Mouse (Mus musculus) G1E-ER4 (cell line): ENCODE data around the gene Acsl4. TPM values are rescaled to one million over a fixed set of nuclear protein-coding genes. Genes with fewer than 3 reads are reported as not detected.

Experiments
- GATA1 ChIP-seq: IDR thresholded peaks from one replicate; pipeline ENCODE4 v1.8.0; 2012; ENCODE audit warnings: low read length, inconsistent platforms
- polyA plus RNA-seq: library from polyadenylated mRNA; stranded (reverse); fragments of >175 nt; gene quantifications from 2 replicates; pipeline ENCODE4 v1.2.3, GENCODE M21; 2012

Acsl4 gene
- 5.5 and 7.4 TPM in 2 replicates for polyA plus RNA-seq

DNA sequence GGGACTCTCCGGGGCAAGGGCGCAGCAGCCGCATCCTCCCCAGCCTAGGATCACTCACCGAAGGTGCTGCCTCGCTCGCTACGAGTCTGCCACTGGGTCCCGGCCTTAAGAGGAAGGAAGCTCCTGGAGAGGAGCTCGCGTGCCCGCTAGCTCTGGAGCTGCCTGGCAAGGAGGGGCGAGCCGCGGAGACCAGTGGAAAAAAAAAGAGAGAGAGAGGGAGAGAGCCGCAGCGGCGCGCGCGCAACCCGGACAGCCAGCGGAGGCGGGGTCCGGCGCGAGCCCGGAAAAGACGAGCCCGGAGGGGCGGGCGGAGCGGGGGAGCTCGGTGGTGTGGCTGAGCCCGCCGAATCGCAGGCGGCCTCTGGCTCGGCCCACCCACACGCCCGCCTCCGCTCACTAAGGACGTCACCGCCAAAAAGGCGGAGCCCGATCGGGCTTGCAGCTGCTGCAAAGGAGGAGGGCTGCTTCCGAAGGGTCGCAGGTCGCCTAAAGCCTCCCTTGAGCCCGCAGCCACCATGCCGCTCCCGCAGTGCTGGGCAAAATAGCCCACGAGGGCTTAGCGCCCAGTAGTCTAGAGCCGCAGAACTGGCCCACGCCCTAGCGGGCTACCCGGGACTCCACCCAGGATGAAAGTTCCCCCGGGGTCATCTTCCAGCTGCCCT, at the start of gene Acsl4:
Gene Acsl4 (minus strand): TSS at position 289 of the 662 bp plus-strand sequence.
- TF ChIP-seq GATA1, result no peak

DNA sequence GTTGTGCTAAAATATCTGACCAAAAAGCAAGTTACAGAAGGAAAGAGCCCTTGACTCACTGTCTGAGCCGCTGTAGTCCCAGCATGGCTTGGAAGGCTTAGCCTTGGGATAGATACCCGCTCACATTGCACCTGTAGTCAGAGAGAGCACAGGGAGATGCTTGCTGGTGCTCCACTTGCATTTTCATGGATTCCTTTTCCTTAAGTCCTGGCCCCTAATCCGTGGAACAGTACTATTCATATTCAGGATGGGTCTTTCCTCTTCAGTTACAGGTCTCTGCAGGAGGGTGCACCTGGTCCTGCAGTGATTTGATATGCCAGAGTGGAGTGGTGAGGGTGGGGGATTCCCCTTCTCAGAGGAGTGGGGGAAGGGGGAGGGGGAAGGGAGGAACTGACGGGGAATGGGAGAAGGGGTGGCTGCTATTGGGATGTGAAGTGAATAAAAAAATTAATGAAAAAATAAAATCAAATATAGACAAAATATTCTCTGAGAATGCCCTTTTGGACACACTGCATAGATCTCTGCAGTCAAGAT, 47.7 kb upstream of the Acsl4 start:
- no peak for TF ChIP-seq GATA1

DNA sequence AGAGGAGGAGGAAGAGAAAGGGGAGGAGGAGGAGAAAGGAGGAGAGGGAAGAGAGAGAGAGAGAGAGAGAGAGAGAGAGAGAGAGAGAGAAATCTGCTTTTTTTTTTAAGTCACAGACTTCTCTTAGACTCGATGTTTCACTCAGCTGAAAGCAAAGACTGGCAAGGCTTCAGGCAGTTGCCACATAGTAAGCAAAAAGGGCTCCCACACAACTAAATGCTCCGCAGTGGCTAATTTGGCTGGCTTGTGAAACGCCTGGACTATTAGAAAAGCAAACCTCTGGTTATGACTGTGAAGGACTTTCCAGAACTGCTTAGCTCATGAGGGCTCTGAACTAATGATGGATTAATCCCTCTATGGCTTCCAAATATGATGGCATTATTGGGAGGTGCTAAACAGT, 42.5 kb upstream of the Acsl4 start:
- TF ChIP-seq GATA1, result no peak

DNA sequence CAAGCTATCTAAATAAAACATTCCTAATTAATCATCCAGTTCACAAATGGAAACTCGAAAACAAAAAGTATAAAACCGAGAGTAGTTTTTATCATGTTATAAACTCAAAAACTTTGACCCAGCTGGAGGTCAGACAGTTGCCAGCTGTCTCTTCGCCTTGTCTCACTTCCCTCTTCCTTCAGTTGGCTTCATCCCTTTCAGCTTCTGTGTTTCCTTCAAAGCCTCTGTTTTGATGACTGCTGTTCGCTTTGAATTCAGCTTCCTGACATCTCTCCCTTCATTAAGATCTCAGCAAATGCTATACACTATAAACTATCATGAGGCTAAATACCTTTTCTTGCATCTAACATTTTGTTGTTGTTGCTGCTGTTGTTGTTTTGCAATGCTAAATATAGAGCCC, 36.8 kb upstream of the Acsl4 start:
- no peak for TF ChIP-seq GATA1

DNA sequence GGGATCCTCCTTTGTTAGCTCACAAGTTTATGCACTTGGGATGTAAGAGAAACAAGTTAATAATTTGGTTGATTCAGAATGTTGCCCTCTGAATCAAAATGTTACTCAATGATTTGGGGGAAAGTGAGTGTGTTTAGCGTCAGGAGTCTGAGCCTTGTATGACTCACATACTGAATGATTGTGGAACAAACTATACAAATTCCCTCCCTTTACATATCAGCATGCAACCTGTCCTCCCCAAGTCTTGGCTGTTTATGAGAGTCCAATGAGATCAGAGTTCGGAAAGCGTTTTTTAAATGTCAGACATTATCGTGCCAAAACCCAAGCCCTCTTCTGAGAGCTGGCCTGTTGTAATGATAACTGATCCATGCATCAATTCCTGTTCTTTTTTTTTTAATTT, 36.3 kb upstream of the Acsl4 start:
- TF ChIP-seq GATA1, result no peak

DNA sequence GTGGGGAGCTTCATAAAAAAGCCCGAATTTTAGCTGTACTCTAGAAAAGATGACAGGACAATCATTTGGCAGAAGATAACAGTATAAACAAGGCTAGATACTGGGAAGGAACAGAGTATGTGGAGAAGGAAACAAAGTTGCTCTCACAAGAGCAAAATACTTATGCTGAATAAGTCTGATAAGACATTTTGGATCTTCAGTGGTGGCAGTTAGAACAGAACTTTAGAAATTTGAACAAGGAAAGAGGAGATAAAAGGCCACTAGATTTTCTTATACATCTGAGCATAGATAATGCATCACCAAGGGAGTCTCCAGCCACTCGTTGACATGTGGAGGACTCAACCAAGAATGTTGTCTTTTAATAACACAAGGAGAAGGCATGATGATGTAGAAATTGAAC, 23.5 kb upstream of the Acsl4 start:
- peak; percentile 3 for TF ChIP-seq GATA1

DNA sequence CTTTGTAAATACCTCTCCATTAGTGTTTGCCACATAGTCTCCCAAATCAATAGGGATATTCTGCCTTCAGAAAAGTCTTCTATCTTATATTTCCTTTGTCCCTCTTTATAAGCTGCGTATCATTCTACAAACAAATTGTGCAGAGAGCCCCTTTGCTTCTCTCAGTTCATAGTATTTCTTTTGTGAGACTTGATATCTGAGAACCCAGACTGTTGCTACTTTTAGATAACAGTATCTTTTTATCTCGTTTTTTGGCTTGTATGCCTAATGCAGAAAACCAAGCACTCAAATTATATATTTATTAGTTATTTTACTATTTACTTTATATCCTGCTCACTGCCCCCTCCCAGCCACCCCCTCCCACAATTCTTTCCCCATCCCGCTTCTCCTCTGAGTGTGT, 19.7 kb upstream of the Acsl4 start:
- no peak for TF ChIP-seq GATA1

DNA sequence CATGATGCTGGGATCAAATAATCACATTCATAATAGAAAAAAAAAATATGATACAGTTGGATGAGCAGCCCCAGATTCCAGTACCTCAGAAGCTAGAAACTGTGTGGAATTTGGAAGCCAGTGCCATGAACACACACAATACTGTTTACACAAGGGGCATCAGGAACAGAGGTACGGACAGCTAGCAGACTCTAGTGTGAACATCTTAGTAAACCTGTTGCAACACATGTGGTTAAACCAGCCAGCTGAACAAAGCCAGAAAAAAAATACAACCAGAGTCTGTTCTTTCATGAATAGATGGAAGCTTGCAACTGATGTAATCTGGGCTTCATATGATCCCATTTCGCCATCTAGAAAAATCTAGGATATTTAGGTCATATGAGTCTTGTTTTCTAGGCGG, 19.0 kb upstream of the Acsl4 start:
- TF ChIP-seq GATA1, result no peak

DNA sequence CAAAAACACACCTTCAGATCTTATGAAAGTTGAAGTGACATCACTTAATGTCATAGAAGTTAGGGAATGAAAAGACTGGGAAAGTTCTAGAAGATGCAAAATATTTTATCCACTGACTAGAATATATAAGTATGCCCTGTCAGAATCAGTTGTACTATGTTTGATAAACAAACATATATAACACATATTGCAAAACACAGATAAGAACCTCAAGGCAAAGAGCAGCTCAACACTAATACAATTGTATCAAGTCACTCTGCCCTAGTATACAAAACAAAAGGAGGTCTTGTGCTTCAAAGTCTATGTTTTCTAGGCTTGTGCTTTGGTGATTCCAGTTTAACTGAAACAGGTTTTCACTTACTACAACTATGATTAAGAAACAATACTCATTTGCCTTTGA, 12.8 kb upstream of the Acsl4 start:
- no peak for TF ChIP-seq GATA1

DNA sequence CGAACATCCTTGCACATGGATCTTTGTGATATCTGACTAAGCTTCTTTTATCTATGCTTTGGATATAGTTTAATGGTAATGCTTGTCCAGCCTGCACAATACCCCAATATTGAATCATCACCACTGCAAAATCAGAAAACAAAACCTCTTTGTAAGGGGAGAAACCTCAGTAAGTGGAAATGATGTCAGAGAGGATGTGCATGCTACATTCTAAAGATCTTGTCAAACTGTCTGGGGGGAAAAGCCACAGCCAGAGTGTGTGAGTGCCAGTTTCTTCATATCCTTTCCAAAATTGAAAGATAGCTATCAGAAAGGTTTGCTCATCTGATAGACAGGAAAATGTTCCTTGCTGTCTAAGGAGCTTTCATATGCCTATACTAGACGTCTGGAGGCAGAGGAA, 8.3 kb upstream of the Acsl4 start:
- TF ChIP-seq GATA1, result no peak

DNA sequence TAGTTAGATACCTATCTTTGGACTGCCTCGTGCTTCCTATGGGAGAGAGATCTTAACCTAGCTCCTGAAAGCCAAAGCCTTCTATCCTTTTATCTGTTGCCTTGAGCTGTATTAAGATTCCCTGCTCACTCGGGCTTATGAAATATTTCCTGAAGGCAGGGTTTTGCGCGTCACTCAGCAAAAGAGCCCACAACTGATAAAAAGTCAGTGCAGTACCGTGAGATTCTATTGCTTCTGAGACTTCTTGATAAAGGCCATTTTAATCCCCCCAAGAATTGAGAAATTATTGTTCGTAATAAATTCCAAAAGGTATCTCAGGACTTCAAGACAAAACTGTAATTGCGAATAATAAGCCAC, 552 bp upstream of the Acsl4 start:
- no peak for TF ChIP-seq GATA1

DNA sequence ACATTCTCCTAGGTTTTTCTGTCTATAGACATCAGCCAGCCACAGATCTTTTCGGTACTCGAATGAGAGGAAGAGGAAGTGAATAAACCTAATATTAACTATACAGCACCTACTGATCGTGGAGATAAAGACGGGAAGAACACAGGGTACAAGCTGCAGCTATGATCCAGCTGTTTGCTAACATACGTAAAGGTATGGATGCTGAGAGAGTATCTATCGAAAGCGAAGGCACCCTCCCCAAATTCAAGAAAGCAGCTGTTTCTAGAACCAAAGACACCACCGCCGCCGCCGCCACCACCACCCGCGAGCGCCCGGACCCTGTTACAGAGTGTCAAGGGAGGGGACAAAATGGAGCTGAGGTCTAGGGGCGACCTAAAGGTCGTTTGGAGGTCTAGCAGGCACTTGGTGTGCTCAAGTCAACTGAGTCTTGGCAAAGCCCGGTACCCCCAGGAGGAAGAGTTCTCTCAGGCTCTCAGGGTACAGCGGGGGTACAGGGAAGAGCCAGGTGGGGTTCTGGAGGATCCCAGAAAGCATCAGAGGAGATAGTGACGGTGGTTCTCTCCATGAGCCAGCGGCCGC, 665 bp downstream of the Acsl4 start:
- TF ChIP-seq GATA1, result peak; percentile 33

DNA sequence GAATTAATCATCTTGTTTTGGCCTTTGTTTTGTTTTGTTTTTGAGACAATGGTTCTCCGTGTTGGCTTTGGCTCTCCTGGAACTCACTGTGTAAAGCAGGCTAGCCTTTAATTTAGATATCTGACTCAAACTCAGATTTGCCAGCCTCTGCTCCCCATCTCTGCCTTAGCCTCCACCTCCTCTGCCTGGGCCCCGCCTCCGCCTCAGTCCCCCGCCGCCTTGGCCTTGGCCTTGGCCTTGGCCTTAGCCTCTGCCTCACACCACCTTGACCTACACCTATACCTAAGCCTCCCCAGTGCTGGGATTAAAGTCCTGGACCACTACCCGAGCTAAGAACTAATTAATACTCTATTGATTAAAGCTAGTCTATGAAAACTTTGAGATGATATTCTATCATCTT, 2.2 kb downstream of the Acsl4 start:
- TF ChIP-seq GATA1, result no peak

DNA sequence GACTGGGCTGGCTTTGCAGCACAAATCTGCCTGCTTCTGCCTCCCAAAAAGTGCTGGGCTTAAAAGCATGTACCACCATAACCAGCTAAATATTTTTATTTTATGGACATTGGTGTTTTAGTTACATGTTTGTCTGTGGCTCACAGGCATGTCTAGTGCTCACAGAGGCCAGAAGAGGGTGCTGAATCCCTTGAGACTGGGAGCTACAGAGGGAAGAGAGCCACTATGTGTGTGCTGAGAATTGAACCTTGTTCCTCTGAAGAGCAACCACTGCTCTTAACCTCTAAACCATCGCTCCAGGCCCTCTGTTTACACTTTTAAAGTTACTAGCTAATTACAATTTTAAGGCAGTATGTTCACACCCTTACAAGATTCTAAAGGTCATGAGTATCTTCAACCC, 2.7 kb downstream of the Acsl4 start:
- no peak for TF ChIP-seq GATA1

DNA sequence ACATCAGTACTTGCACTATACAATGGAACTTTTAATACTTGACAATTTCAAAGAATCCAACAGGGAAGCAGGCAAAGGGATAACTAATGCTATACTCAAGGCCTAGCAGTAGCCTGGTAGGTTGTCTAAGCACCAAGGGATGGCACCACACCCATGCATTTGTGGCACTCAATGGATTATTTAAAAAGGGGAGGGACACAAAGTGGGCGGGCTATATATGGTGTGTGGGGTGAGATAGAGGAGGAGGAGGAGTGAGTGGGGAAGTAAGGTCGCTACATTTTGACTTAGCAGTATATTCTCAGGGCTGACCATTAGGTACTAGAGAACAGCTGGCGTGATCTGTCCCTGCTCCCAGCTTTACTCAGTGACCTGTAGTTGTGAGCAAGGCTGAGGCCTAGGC, 5.4 kb downstream of the Acsl4 start:
- TF ChIP-seq GATA1, result no peak

DNA sequence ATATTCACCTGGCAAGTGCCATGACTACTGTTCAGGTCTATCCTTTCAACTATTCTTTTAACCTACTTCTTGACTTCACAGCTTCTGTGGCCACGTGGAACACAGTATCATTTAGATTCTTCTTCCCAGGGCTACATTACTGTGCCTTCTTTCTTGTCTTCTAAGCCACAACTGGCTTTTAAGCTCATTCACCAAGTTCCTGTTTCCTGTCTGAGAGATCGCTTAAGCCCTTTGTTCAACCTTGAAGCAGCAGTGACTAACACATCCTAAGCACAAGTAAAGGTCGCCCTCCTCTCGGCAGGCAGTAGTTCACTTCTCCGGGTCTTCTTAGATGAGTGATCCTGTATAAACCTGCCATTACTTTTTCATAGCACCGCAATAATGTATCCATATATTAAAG, 10.4 kb downstream of the Acsl4 start:
- no peak for TF ChIP-seq GATA1

DNA sequence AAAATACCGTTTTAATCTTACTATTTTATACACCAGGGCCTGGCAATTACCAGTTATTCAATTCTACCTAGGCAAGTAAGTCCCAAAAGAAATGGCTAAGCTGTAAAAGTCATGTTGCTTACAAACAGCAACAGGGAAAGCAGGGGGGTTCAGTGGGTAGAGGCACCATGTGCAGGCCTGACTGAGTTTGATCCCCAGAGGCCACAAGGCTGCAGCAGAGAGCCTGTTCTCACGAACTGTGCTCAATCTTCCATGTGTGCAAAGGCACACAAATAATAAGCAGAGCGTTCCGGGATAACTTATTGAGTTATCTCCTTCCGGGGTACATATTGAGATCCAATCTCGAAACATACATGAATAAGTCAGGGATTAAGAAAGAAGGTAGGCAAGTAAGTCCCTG, 12.3 kb downstream of the Acsl4 start:
- TF ChIP-seq GATA1, result no peak
